Mouse (Mus musculus): ENCODE data around the gene Nras. TPM values are rescaled to one million over a fixed set of nuclear protein-coding genes. Genes with fewer than 3 reads are reported as not detected.

Gene Nras
- total RNA-seq, 2 experiments from 2014 or later: 59.2 to 66.1 TPM

DNA sequence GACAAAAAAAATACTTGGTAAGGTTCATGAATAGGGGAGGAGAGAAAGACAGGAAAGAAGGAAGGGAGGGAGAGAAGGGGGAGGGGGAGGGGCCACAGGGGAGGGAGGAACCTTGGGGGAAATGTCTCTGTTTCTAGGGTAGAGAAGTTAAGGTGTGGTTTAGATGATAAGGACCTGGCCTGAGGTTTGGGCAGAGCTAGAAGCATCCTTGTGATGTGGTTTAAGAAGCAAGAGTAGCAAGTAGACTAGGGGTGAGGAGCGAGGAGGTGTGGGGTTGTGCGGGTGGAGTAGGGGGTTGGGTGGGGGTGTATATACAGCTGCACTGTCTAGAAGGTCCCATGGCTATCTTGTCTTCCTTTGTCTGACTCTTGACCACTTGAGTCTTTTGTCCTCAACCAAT lies 33.7 kb downstream of the Nras start:
- no peak for DNase-seq (ENCODE audit: low spot score in 2 of 2)

DNA sequence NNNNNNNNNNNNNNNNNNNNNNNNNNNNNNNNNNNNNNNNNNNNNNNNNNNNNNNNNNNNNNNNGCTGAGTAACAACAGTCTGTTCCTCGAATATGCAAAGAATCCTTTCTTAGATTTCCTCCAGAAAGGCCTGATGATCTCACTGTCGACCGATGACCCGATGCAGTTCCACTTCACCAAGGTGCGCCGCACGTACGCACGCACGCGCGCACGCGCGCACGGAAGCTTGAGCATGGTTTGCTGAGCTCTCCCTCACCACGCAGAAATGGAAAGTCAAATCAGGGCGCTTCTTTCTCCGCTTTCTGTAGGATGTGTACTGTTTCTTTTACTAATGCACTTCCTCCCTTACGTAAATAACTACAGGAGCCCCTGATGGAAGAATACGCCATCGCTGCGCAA lies 40.6 kb downstream of the Nras start:
- DNase-seq (ENCODE audit: low spot score in 2 of 2): no peak

GRCm38 (mm10) chr3:103099667-103100066 lies 41.6 kb downstream of the Nras start:
- DNase-seq (ENCODE audit: low spot score in 2 of 2): no peak

DNA sequence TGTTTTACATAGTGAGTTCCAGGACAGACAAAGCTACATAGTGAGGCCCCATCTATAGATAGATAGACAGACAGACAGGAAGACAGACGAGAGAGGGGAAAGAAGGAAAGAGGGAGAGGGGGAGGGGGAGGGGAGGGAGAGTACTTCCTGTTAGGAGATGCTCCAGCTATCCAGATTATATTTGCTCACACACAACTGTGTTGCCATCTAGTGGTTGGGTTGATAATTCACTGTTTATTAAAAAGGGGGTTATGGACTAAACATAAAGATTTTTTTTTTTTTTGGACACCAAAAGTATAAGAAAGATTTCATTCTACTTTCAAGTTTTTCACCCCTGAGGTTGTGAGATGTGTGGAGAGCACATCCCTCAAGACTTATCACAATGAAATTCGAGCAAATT lies 42.6 kb downstream of the Nras start:
- no peak for DNase-seq (ENCODE audit: low spot score in 2 of 2)

DNA sequence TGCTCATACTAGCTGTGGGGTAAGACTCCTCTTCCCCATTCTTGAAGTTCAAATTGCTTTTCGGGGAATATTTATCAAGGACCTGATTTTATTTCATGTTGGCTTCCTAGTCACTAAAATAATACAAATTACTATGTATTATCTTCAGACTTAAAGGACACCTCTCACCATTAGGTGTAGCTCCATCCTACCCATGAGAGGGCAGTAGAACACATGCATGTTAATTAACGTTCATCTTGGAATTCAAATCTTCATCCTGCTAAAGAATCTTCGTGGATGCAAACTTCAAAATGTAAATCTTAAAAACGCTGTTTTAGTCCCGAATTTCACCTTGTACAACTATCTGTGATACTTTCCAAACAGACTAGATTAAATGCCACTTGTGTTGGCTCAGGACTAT lies 43.1 kb downstream of the Nras start:
- DNase-seq (ENCODE audit: low spot score in 2 of 2): no peak

- no peak for DNase-seq (ENCODE audit: low spot score in 2 of 2)
These were observed 43.8 kb downstream of the Nras start for GRCm38 (mm10) chr3:103101909-103102308.

DNA sequence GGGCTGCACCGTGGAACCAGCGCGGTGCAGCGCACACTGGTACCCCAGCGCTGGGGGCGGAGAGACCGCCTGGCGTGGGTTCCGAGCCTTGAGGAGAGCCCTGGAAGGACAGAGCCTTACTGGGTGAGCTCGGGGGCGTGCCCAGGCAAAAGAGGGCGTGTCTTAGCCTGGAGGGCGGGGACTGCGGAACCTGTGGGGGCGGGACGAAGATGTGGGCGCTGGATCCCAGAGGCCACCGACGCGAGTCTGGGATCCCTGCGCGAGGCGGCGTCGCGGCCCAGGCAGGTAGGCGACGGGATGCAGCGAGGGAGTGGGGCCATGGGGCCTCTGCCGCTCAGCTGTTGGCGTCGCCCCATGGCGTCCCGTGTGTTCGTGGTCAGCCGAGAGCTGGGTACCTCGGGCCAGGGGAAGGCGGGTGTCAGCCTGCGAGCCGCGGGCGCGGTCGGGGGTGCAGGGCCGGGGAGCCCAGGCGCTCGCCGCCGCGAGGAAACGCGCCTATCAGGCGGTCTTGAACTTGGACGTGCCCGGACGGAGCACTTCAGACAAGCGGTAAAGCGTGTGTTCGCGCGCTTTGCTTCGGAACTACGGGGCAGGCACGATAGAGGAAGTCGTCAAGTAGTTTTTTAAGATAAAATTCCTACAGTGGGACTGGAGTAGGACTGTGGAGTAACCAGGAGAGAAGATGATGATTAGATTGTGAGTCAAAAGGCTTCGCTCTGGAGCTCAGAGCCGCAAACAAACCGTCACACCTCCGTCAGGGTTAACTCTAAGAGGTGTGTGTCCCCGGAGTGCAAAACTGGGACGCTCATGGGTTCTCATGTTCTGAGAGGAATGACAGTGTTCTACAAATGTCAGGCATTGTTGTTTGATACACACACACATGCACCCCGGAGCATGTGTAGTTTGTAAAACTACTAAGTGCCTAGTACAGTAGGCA lies 44.6 kb downstream of the Nras start, which contains the start of gene Dennd2c:
TSS of gene Dennd2c (plus strand) at position 151 of the 937 bp plus-strand sequence.
- peak; percentile 50 to 56 for DNase-seq (ENCODE audit: low spot score in 2 of 2)

- DNase-seq (ENCODE audit: low spot score in 2 of 2): no peak
These were observed 49.6 kb downstream of the Nras start for GRCm38 (mm10) chr3:103107565-103108240.

DNA sequence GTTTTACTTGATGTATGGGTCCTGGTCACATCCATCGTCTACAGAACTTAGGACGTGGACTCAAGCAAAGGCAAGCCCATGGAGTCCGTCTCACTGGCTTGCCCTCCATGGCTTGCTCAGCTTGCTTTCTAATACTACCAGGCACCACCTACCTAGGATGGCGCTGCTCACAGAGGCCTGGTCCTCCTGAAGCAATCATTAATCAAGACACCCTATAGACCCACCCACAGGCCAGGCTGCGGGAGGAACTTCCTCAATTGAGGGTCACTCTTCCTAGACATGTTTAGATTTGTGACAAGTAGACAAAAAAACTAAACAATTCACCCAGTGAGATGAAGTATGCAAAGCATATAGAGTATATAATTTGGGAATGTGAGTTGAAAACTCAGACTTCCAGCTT lies 54.1 kb downstream of the Nras start:
- DNase-seq (ENCODE audit: low spot score in 2 of 2): no peak

Other genes with a start within 250 kb of the Nras start
- not detected for gene Sycp1, start 122.2 kb upstream of the Nras start, total RNA-seq (2021)
- not detected for gene Nr1h5, start 94.2 kb upstream of the Nras start, total RNA-seq (2021)
- 10 to 100 TPM; 62.1 to 66.3 TPM for gene Sike1, start 62.6 kb upstream of the Nras start, total RNA-seq (2021)
- gene Csde1, start 37.9 kb upstream of the Nras start, total RNA-seq (2021): 100 to 1,000 TPM; 234 to 238 TPM
- not detected for gene Ampd1, start 15.7 kb downstream of the Nras start, total RNA-seq (2021)
- gene Dennd2c, start 44.3 kb downstream of the Nras start, total RNA-seq (2021): under 1 TPM; 0.21 to 0.30 TPM
- 10 to 100 TPM; 64.8 to 68.3 TPM for gene Bcas2, start 113.4 kb downstream of the Nras start, total RNA-seq (2021)
- gene Trim33, start 221.0 kb downstream of the Nras start, total RNA-seq (2021): 10 to 100 TPM; 53.9 to 54.3 TPM